Mouse (Mus musculus): ENCODE data around the gene C2cd3. TPM values are rescaled to one million over a fixed set of nuclear protein-coding genes. Genes with fewer than 3 reads are reported as not detected.
A peak's percentile ranks its signal among the peaks of the same experiment; 100 is the strongest.

C2cd3 gene
- total and polyA plus RNA-seq, 3 experiments = 8.5 to 23.5 TPM; not detected in 1

DNA sequence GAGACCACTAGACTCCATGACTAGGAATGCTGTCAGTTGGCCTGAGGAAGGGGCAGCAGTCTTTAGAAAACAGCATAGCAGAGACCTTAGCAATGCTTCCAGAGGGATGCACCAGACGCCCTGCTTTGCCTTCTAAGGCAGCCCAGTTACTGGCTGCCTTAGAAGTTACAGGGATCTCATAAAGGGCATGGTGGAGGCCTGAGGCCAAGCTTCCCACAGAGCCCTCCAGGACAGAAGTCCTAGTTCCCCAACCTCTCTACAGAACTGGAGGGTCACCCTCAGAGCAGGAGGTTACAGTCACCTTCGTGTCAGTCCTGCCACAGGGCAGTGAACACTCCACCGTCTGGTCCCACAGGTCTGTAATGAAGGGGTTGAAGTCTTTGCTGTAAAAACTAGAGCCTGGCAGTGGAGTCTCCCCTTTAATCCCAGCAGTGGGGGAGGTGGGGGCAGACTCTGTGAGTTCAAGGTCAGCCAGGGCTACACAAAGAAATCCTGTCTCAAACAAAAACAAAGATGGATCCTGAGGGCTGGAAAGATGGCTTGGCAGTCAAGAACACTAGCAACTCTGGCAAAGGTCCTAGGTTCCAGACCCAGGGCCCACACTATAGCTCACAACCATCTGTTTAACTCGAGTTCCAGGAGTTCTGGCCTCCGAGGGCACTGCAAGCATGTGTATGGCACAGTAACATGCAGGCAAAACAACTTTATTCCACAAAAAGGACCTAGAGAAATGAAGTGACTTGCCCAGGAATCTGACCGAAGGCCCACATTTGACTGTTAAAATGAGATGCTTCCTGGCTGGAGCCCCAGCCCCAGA, 129.2 kb downstream of the C2cd3 start:
- no peak for TF ChIP-seq MAZ (IDR thresholded peaks at IDR 0.05; ENCODE audit: low read depth, low read length)
- TF ChIP-seq MYC (IDR thresholded peaks at IDR 0.05; ENCODE audit: low read depth, low read length) = no peak
- peak; percentile 31; the same call in 1 of the 2 replicates for TF ChIP-seq POLR2AphosphoS5 (IDR thresholded peaks at IDR 0.05; ENCODE audit: borderline replicate concordance, low read depth, low read length)
- TF ChIP-seq POLR2A (IDR thresholded peaks at IDR 0.05; ENCODE audit: control insufficient read depth in 1 of 2, insufficient read depth in 1 of 2, low read depth in 1 of 2, low read length in 2 of 2, poor library complexity in 1 of 2) = peak; percentile 35 to 48
- no peak for TF ChIP-seq ZNF384 (IDR thresholded peaks at IDR 0.05; ENCODE audit: low read depth, low read length)
- 0 out of 2 replicates have a peak, but pooled peaks have one; percentile 42 for TF ChIP-seq ZKSCAN1 (IDR thresholded peaks at IDR 0.05; ENCODE audit: low read depth, low read length)
- 0 out of 2 replicates have a peak, but pooled peaks have one; percentile 11 for TF ChIP-seq RCOR1 (IDR thresholded peaks at IDR 0.05; ENCODE audit: low read depth, low read length)
- TF ChIP-seq MEF2A (IDR thresholded peaks at IDR 0.05; ENCODE audit: extremely low read depth, insufficient replicate concordance, low read depth, low read length, poor library complexity, severe bottlenecking) = no peak
- no peak for TF ChIP-seq SIN3A (IDR thresholded peaks at IDR 0.05; ENCODE audit: low read length)
- TF ChIP-seq CHD2 (IDR thresholded peaks at IDR 0.05; ENCODE audit: low read length) = peak; percentile 39
- TF ChIP-seq MAFK (IDR thresholded peaks at IDR 0.05; ENCODE audit: borderline replicate concordance, low read depth, low read length) = no peak
- TF ChIP-seq ZMIZ1 (IDR thresholded peaks at IDR 0.05; ENCODE audit: low read depth, low read length) = peak; percentile 88
- peak; percentile 10; the same call in 1 of the 2 replicates for TF ChIP-seq BHLHE40 (IDR thresholded peaks at IDR 0.05; ENCODE audit: borderline replicate concordance, low read depth, low read length)
- TF ChIP-seq MYB (IDR thresholded peaks at IDR 0.05; ENCODE audit: low read depth, low read length) = 0 out of 2 replicates have a peak, but pooled peaks have one; percentile 33
- TF ChIP-seq MXI1 (IDR thresholded peaks at IDR 0.05; ENCODE audit: low read depth, low read length) = no peak
- no peak for TF ChIP-seq HCFC1 (IDR thresholded peaks at IDR 0.05; ENCODE audit: low read depth, low read length)
- TF ChIP-seq NELFE (IDR thresholded peaks at IDR 0.05; ENCODE audit: low read depth, low read length) = peak; percentile 47; the same call in 1 of the 2 replicates
- no peak for TF ChIP-seq JUND (IDR thresholded peaks at IDR 0.05; ENCODE audit: low read depth, low read length)
- TF ChIP-seq USF1 (IDR thresholded peaks at IDR 0.05; ENCODE audit: low read depth, low read length) = no peak
- peak; percentile 22; the same call in 1 of the 2 replicates for TF ChIP-seq SMC3 (IDR thresholded peaks at IDR 0.05; ENCODE audit: low read depth, low read length)
- no peak for TF ChIP-seq TCF12 (IDR thresholded peaks at IDR 0.05; ENCODE audit: low read depth, low read length)
- TF ChIP-seq USF2 (IDR thresholded peaks at IDR 0.05; ENCODE audit: borderline replicate concordance in 1 of 2, insufficient read depth in 1 of 2, low read depth in 1 of 2, low read length in 2 of 2) = no peak
- peak; percentile 94 for TF ChIP-seq POLR2AphosphoS2 (IDR thresholded peaks at IDR 0.05; ENCODE audit: low read length)
- TF ChIP-seq RAD21 (IDR thresholded peaks at IDR 0.05; ENCODE audit: low read depth, low read length) = no peak
- no peak for TF ChIP-seq EP300 (IDR thresholded peaks at IDR 0.05; ENCODE audit: low read depth in 1 of 2, low read length in 2 of 2)
- TF ChIP-seq MAX (IDR thresholded peaks at IDR 0.05; ENCODE audit: low read length) = no peak
- no peak overlapping the region; the same call in 1 of the 2 replicates for H3K9ac ChIP-seq (ENCODE audit: control insufficient read depth, low read depth, low read length, poor library complexity, severe bottlenecking)
- peaks cover 0 to 14% of the 10 kb centered on the region in 2 experiments; a peak in 2 of 4 replicates for H3K4me1 ChIP-seq (ENCODE audit: control insufficient read depth in 1 of 2, insufficient read depth in 2 of 2, low read length in 2 of 2)
- peaks cover 5% of the 10 kb centered on the region for H3K79me2 ChIP-seq (ENCODE audit: control insufficient read depth, insufficient read depth, low read length, poor library complexity)
- H3K36me3 ChIP-seq (ENCODE audit: control insufficient read depth in 1 of 2, insufficient read depth in 2 of 2, low read length in 2 of 2) = peaks cover 0 to 5% of the 10 kb centered on the region in 2 experiments; a peak in 3 of 4 replicates
- H3K27ac ChIP-seq (ENCODE audit: control insufficient read depth, low read depth, low read length) = peak overlapping the region; percentile 13; the same call in 1 of the 2 replicates
- H3K9me3 ChIP-seq (replicated peaks; ENCODE audit: insufficient read depth, low read length) = no peaks in the 10 kb centered on the region
- peak; percentile 50 for DNase-seq (ENCODE audit: low read depth, low spot score)
- H3K4me3 ChIP-seq (ENCODE audit: control insufficient read depth in 1 of 2, insufficient read depth in 1 of 2, low read depth in 2 of 2, low read length in 2 of 2) = no peak overlapping the region
- H3K27me3 ChIP-seq (ENCODE audit: control insufficient read depth in 1 of 2, insufficient read depth in 2 of 2, low read length in 2 of 2) = no peaks in the 10 kb centered on the region
